Mouse (Mus musculus) heart, postnatal 4 days (tissue): ENCODE data around the gene Kifc3. TPM values are rescaled to one million over a fixed set of nuclear protein-coding genes. Genes with fewer than 3 reads are reported as not detected.

Experiments
- DNase-seq: peaks from one replicate; pipeline ENCODE4 v3.0.0; 2021
- total RNA-seq, 2 experiments: library from RNA; stranded (reverse); gene quantifications; 2 replicates each; pipeline ENCODE4 v1.2.3; 2021

Kifc3 gene
- total RNA-seq, 2 experiments from 2014 or later, result 61.4 to 63.9 TPM

DNA sequence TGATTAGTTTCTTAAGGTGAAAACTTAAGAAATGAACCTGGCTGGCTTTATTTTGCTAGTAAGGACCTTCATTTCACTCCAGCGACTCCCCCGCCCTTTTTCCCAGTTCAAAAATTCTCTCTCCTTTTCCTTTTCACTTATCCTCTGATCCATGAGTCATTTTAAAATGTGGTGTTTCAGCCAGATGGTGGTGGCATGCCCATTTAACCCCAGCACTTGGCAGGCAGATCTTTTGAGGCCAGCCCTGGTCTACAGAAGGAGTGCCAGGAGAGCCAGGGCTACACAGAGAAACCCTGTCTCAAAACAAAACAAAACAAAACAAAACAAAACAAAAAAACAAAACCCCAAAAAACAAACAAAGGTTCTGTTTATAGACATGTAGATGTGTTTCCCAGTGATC, 138.1 kb downstream of the Kifc3 start:
- DNase-seq, result no peak

- no peak for DNase-seq
Measured at GRCm38 (mm10) chr8:95059812-95060533, 142.6 kb downstream of the Kifc3 start.

DNA sequence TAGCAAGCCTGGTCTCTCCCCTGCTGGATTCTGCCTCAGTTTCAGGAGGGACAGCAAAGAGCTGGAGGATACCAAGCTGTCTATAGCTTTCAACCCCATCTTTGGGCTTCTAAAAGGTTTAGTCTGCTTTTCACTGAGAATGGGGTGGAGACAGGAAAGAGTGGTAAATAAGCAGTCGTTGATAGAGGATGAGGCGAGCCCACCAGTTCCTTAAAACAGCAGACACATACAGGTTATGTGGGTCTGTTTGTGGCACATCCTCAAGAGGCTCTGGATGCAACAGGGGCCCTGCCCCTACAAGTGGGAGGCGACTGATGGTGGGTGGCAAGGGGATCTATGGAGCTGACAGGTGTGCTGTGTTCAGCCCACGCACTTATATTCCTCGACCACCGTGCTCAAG, 144.0 kb downstream of the Kifc3 start:
- no peak for DNase-seq

- DNase-seq, result no peak
Measured at GRCm38 (mm10) chr8:95056414-95056813, 146.2 kb downstream of the Kifc3 start.

- DNase-seq, result no peak
Measured at GRCm38 (mm10) chr8:95054927-95055510, 147.6 kb downstream of the Kifc3 start, which contains the start of gene Drc7. Drc7 (plus strand) TSS chr8:95055103.

GRCm38 (mm10) chr8:95054438-95054837, 148.2 kb downstream of the Kifc3 start:
- no peak for DNase-seq

Other genes with a start within 250 kb of the Kifc3 start
- gene Adgrg1, start 228.1 kb downstream of the Kifc3 start, total RNA-seq, result 10 to 100 TPM; 22.7 to 25.6 TPM
- 1 to 10 TPM; 3.3 to 3.8 TPM for gene Adgrg3, start 185.1 kb downstream of the Kifc3 start, total RNA-seq
- not detected for gene Drc7, start 147.7 kb downstream of the Kifc3 start, total RNA-seq
- 10 to 100 TPM; 13.0 to 15.0 TPM for gene Katnb1, start 121.6 kb downstream of the Kifc3 start, total RNA-seq
- gene Cngb1, start 103.8 kb upstream of the Kifc3 start, total RNA-seq, result 1 to 10 TPM; 1.1 to 1.9 TPM
- gene Tepp, start 107.8 kb upstream of the Kifc3 start, total RNA-seq, result not detected
- 10 to 100 TPM; 12.5 to 14.3 TPM for gene Zfp319, start 129.1 kb upstream of the Kifc3 start, total RNA-seq
- gene Usb1, start 129.5 kb upstream of the Kifc3 start, total RNA-seq, result 10 to 100 TPM; 20.2 to 22.4 TPM
- 100 to 1,000 TPM; 146 to 149 TPM for gene Mmp15, start 149.5 kb upstream of the Kifc3 start, total RNA-seq
- 10 to 100 TPM; 66.9 to 72.9 TPM for gene Cfap20, start 232.1 kb upstream of the Kifc3 start, total RNA-seq